Mouse (Mus musculus) heart, postnatal 25 days (tissue): ENCODE results near the gene Gm16434. TPM values are rescaled to one million over a fixed set of nuclear protein-coding genes. Genes with fewer than 3 reads are reported as not detected.
"Not testable (repeated sequence)": the region's sequence is repeated elsewhere in the genome, so short reads cannot be mapped to it uniquely, and the experiment has no call there.

ENCODE experiments used
- DNase-seq: peaks from one replicate; pipeline ENCODE4 v3.0.0; 2022; ENCODE audit warnings: low spot score
- intact Hi-C: fragments of 180-260 bp; cut with DNase I; formaldehyde crosslinking; loops from one replicate; pipeline ENCODE4 v1.15.1; 2025
- total RNA-seq, 2 experiments: library from RNA; stranded (reverse); gene quantifications; 2 replicates each; pipeline ENCODE4 v1.2.3; 2021

Gene Gm16434
- total RNA-seq = not detected

- DNase-seq, intact Hi-C loops: not testable (repeated sequence)
Observed at GRCm38 (mm10) chr14:7194440-7194839, at the start of gene Gm16434. TSS of gene Gm16434 (minus strand) at chr14:7194540.

GRCm38 (mm10) chr14:7243498-7243897 lies 49.2 kb upstream of the Gm16434 start:
- DNase-seq, intact Hi-C loops: not testable (repeated sequence)

GRCm38 (mm10) chr14:7200070-7200469 lies 5.7 kb upstream of the Gm16434 start:
- peak; percentile 21 for DNase-seq
- intact Hi-C loops = not testable (repeated sequence)

- intact Hi-C loops, DNase-seq: not testable (repeated sequence)
Observed at GRCm38 (mm10) chr14:7174483-7174971, 19.8 kb downstream of the Gm16434 start, which contains the start of gene Gm3512. TSS of gene Gm3512 (minus strand) at chr14:7174533.

Other genes starting within 250 kb of the Gm16434 start
- not detected for gene Gm6356, start 220.7 kb downstream of the Gm16434 start, total RNA-seq
- under 1 TPM in 1 of 2 experiments, not detected in 1; 0.17 TPM for gene Gm10406, start 167.1 kb downstream of the Gm16434 start, total RNA-seq
- not detected for gene Gm3685, start 149.6 kb downstream of the Gm16434 start, total RNA-seq
- under 1 TPM in 1 of 2 experiments, not detected in 1; 0.22 TPM for gene Gm3696, start 93.9 kb downstream of the Gm16434 start, total RNA-seq
- not detected for gene Gm6676, start 69.1 kb downstream of the Gm16434 start, total RNA-seq
- under 1 TPM; 0.14 to 0.26 TPM for gene Gm3512, start 20.0 kb downstream of the Gm16434 start, total RNA-seq
- gene Gm3727, start 70.2 kb upstream of the Gm16434 start, total RNA-seq = not detected
- under 1 TPM; 0.25 to 0.26 TPM for gene Gm3739, start 120.5 kb upstream of the Gm16434 start, total RNA-seq
- gene Gm5797, start 137.9 kb upstream of the Gm16434 start, total RNA-seq = not detected
- gene Gm8374, start 170.6 kb upstream of the Gm16434 start, total RNA-seq = not detected